Mouse (Mus musculus): ENCODE measurements around the gene Gna14.

GRCm38 (mm10) chr19:16585379-16585778 lies 149.8 kb downstream of the Gna14 start:
- TF ChIP-seq USF1 (IDR thresholded peaks at IDR 0.05; ENCODE audit: low read depth) (no peak), CTCF (IDR thresholded peaks at IDR 0.05; ENCODE audit: control insufficient read depth, insufficient read depth, insufficient read length) (peak; percentile 15), MYOG (IDR thresholded peaks at IDR 0.05; ENCODE audit: control insufficient read depth, extremely low read depth, insufficient read length) (no peak), MYOD1 (IDR thresholded peaks at IDR 0.05; ENCODE audit: control insufficient read depth, insufficient read length, low read depth) (no peak), MAX (IDR thresholded peaks at IDR 0.05) (no peak), CEBPB (IDR thresholded peaks at IDR 0.05; ENCODE audit: low read depth) (no peak)

Data from C2C12 (cell line).